Mouse (Mus musculus) cerebral cortex, adult 2 months (tissue): Measurements from ENCODE around the gene Runx3.

Source experiments
- WGBS: fragments of 180-500 bp; shearing (Covaris S2); methylation state at CpG from one replicate; pipeline ENCODE4 v1.1.7; 2018; 5-methylcytosine and 5-hydroxymethylcytosine counted together

The Runx3 gene

DNA sequence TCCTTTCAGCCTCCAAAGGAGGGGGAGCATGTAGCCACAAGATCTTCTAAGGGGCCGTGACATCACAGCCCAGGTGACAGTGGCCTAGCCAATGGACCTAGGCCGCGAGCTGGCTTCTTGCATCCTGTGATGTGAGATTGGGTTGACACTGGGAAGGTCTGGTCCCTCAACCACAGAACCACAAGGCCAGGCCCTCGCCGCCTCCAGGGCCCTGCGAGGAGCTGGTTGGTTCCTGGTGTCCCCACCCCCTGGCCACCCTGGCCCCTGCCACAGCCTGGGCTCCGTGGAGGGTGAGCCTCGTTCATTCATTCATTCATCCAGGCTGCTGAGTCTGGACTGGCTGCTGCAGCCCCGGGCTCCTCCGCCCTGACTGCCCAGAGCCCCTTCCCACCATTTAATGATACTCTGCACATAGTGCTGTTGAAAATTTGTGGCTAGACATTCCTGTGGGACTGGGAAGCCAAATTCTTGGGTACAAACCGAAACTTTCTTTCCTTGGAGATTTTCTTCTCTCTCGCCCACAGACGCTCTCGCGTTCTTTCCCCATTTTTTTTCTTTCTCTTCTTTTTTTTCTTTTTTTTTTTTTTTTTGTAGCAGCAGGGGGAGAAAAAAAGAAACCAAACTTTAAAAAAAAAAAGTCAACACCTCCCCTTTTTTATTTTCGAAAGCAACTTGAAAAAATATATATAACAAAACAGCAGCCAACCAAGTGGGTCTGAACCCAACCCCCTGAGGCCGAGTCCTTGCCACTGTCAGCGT lies at the start of gene Runx3:
Gene Runx3, plus strand, starts transcription at position 311 of the 759 bp plus-strand sequence.
- WGBS, result 87% methylated on average over 18 of the region's 18 CpGs

DNA sequence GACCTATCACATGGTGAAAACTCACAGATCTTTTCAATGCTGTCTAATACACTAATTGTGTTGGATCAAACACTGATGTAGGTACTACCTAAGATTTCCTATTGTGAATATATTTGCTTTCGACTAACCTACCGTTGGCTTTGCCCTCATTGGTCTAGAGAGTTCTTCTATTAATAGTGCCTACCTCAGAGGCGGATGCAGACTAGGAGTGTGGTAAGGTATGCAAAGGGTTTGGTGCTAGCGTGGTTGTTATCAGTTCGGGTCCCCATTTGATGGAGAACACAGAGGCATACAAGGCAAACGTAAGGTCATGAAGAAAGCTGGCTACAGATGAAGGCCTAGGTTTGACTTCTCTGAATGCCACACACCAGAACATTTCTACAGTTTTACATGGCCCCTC lies 47.8 kb upstream of the Runx3 start:
- WGBS, result 96% methylated on average over 6 of the region's 6 CpGs

DNA sequence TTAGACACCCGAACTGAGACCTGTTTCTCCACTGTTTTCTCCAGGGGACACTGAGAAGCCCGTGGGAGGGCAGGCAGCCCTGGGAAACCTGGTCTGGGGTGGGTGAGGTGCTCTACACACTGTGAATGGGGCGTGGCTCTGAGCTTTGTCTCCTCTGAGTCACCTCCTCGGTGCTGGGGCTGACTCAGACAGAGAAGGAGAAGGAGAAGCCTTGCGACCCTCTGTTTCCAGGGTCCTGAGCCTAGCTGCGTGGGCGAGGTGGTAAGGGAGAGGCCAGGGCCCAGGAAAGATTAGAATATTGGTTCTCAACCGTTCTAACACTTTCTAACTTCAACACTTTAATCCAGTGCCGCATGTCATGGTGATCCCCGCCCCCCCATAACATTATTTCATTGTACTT lies 46.9 kb upstream of the Runx3 start:
- WGBS, result 77% methylated on average over 10 of the region's 10 CpGs

DNA sequence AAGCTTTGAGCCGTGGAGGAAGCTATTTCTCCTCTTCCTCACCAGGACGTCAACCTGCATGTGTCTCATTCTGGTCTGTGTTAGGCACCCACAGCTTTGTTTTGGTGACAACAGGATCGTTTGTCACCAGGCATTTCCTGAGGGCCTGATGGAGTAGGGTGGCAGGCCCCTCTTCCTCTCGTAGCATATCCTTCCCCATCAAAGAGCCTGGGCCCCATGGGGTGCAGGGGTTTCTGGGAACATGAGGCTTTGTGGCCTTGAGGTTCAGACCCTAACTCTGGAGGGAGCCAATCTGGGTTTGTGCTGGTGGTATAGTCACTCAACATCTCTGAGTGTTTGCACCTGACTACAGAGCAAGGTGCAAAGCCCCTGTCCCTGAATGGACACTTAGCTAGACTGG lies 45.8 kb upstream of the Runx3 start:
- 83% methylated on average over 4 of the region's 4 CpGs for WGBS

DNA sequence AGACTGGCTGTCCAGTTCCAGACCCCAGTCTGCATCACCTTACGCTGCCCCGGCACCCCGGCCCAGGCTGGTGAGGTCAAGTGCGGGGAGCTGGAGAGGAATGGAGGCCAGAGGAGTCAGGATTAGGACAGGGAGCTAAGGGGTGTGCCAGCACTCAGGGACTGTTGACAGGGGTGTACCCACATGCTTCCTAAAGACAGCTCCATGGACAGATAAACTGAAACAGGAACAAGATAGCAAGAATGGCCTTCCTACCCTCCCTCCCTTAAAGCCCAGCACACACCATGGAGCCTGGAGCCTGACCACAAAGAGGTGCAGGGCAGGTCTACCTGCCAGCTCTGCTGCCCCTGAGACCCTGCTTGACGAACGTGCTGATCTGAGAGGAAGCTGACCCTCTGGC lies 45.1 kb upstream of the Runx3 start:
- WGBS, result 96% methylated on average over 6 of the region's 6 CpGs

DNA sequence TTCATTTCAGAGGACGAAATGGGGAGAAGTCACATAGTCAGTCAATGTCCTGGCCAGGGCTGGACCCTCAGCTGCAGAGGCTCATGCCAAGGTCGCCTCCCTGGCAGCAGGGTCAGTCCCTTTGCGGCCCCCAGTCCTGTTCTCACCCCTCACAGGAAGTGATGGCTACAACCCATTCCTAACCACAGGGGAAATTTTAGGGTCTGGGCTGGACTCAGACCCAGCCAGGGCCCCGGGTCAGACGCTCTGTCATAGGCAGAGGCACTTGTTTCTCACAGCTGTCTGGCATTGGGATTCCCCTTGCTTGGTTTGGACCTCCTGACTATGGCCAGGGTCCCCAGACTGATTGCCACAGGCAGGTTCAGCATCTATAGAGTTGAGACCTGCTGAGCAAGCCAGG lies 43.8 kb upstream of the Runx3 start:
- WGBS, result 94% methylated on average over 5 of the region's 5 CpGs

DNA sequence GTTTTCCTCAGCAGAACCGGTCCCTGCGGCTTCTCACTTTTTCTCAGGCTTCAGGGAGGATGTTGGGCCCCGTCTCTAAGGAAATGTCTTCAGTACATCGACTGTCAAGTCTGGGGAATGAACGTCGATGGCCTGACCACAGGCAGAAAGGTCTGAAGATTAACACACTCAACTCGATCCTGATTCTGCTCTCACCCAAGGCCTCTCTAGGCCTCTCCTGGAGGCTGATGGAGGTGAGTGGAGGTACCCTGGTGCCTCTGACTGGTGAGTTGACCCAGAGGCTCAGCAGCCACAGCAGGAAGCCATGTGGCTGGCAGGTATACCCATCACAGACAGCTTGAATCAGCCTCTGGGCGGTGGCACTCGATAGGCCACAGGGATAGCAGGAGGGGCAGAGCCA lies 43.3 kb upstream of the Runx3 start:
- 90% methylated on average over 9 of the region's 9 CpGs for WGBS

DNA sequence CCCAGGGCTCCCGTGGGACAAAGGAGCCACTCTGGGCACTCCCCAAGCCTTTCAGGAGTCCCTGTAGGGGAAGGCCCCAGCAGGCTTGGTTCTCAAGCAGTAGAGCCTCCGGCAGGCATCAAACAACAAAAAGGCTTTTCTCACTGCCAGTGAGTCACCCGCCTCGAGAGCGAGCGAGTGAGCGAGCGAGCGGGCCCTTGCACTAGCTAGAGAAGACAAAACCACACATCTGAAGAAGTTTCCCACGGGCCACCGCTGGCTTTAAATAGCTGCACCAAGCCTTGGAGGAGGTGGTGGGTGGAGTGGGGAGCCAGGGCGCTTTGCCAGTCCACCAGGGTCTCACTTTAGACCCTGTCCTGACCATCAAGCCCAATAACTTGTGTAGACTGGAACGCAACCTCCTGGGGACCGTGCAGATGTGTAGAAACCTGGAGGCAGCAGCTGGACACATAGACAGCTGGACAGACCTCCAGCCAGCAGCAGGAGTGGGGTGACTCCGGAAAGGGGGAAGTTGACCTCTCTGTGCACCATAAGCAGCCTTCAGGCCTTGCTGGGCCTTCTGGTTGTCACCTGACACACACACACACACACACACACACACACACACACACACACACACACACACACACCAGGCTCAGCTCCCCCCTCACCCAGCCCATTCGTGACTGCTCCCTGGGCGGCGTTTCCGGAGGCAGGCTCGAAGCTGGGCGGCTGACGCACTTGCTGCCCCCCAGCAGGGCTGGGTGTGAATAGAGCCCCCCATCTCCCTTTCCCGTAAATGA lies 40.4 kb upstream of the Runx3 start:
- WGBS, result 56% methylated on average over 23 of the region's 23 CpGs

DNA sequence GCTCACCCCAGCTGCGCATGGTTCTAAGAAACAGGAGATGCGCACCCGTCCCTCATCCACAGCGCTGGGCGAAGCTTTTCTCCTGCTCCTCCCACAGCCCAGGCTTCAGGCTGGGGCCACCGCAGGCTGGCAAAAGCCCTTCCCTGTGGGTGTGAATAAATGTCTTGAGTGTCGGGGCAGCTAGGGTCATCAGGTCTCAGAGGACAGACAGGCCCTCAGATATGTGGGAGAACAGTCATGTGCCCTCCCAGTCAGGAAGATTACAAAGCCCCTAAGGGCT lies 39.9 kb upstream of the Runx3 start:
- 77% methylated on average over 7 of the region's 7 CpGs for WGBS

DNA sequence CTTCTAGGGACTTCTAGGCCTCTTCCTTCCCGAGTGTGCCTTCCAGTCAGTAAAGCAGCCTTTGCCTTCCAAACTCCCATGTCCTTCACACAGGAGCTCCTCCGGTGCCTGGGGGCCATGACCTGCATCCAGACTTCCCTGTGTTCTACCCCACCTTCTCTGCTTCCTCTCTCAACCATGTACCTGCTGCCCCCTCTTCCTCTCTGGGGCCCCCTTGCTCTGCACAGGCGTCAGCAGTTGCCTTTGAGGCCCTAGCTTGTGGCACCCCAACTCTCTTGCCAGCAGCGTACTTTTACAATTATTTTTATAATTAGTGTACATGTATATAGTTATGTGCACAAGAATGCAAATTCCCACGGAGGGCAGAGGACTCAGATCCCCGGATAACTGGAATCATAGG lies 37.4 kb upstream of the Runx3 start:
- WGBS, result 83% methylated on average over 6 of the region's 6 CpGs

DNA sequence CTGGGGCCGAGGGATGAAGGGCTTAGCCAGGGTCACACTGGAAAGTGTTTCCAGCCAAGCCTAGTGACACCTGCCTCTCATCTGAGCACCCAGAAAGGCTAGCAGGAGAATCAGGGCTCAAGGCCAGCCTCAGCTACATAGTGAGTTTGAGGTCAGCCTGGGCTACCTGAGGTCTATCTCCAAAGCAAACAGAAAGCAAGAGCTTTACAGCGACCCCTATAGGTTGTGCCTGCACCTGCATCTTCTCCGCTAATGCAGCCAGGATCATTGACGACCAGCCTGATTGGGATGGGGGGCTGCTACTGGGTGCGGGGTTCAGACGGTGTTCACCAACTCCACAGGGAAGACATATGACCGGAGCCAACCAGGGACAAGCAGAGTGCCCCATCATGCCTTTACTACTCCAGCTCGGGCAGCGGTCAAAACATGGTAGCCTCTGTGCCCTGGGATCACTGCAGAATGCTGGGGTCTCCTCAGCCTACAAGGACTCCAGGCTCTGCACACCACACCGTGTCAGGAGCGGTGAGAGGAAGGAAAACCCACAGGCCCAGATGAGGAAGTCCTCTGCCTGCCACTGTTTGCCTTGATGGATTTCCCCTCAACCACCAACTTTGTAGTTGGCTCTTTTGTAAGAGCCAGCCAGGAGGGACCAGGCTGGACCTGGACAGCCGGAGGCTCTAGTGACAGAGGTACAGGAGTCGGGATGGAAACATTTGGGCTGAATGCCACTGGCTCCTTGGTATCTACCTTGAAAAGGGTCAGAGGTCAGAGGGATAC lies 35.2 kb upstream of the Runx3 start:
- 81% methylated on average over 13 of the region's 13 CpGs for whole genome bisulfite sequencing

DNA sequence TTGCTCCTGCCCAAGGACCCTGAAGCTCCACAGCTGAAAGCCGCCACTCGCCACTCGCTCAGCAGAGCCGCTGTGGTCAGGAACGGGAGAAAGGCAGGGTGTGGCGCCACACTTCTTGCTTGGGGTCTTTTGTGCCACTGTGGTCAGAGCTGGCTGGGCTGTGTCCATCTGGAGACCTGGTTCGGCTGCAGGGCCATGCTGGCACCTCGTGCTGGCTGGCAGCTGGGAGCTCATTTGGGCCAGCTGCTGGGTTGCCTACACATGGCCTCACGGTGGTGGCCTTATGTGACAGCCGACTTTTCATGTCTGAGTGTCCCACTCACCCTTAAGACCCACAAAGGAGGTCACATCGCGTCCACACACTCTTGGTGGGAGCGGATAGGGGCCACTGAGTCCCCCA lies 29.8 kb upstream of the Runx3 start:
- WGBS, result 80% methylated on average over 13 of the region's 13 CpGs

DNA sequence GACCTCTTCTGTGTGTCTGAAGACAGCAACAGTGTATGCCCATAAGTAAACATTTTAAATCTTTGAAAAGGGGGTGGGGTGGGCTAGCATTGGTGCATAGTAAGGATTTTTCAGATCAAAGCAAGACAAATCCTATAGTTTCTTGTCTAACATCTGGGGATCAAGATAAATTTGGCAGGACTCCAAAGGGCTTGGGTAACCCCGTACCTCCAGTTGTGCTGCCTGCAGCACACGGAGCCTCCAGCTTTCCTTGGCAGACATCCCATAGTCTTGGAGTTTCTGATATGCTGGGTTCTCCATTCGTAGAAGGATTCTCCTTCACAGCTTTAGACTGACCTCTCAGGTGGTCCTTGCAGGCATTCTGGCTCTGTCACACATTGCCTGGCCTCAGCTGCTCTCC lies 27.6 kb upstream of the Runx3 start:
- 48% methylated on average over 3 of the region's 3 CpGs for WGBS

DNA sequence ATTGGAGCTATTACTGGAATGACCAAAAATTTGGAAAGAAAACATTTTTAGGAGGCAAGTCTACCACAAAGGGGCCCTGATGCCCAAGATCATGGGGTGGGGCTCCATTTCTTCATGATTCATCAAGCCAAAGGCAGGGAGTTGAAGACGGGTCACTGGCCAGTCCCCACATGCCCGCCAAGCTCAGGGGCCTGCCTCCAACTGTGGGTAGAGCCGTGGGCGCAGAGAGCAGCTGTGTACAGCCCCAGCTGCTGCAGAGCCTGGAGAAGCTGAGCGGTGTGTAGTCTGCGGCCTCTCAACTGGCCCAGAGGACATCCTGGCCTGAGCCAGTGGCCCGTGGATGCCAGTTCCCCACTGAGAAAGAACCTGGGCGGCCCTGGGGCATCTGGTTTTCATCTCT lies 24.8 kb upstream of the Runx3 start:
- 86% methylated on average over 8 of the region's 8 CpGs for WGBS

DNA sequence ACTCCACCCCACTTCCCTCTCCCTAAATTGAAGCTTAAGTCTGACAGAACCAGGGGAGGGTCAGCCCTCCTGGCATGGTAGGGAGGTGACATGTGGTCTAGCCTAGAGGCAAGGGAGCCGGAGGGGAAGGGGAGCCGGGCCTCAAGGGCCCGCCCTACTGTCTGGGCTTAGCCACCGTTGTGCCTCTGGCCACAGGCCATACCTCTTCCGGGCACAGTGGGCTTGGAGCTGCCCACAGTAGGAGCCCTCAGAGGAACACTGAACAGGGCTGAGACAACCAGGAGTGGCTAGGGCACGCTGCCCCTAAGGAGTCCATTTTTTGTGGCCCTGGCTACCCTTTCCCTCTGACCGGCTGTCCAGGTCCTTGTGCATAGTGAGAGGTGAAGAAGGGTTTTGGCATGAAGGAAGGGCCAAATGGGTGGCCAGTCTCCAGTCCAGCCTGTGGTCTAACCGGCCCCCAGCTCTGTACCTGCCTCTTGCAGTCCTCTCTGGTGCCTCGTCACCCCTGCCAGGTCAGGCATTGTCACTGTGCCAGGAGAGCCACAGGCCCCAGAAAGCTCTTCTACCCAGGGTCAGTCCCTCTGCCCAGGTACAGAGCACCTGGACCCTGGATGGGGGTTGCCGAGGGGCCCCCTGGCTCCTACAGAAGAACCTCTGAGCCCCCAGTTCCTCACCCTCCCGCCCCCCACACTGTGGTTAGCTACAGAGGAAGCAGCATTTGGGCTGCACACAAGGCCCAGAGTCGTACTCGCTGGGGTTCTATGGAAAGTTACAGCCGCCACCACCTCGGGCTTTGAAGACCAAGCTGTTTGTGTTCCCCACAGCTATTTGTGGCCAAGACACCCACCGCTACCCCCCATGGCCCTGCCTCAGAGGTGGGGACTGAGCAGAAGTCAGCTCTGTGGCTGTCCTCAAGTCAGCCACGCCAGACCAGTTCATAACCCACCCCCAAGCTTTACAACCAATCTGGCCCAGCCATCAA lies 22.3 kb upstream of the Runx3 start:
- WGBS, result 90% methylated on average over 17 of the region's 17 CpGs

DNA sequence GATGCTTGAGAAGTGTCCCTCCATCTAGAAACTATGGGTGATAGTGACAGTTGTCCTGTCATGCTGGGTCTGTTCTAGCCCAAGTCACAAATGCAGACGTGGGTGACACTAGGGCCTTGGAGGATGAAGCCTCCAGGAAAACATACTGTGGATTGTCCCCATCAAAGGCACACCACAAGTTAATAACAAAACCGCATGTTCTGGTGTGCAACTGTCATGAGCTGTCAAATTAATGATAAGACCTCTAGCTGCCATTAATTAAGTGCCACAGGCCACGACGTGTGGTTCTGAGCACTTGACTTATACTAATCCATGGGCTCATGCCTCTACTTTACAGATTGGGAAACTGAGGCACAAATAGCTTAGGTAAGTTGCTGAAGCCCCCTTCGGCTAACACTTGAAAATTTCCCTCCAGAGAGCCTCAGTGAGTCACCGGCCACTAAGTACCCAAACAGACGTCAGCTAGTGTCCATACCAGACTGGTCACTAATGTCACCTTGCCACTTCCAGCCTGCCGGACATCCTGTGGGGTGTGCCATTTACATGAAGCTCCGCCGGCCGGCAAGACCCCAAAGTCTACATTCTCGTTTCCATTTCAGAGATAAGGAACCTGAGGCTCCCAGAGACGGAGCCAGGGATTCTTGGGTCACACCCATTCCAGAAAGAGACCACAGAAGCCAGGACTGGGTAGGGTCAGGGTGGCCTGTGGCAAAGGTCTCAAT lies 18.3 kb upstream of the Runx3 start:
- WGBS, result 80% methylated on average over 13 of the region's 13 CpGs

DNA sequence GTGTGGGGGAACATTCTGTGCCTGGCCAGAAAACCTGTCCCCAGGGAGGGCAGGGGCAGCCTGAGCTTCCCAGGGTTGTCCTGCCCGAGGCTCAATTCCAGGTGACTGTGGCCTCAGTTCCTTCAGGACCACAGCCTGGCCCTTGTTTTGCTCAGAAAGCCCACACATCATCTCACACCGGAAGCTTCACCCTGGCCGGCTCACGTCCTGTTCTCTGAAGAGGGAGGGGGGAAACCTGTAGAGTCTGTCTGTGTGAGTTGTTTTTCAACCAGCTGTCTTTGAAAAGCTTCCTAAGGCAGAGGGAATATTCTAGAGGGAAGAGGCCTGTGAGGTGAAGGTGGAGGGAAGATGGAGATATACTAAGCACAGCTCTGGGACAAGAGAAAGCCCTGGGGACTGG lies 17.7 kb upstream of the Runx3 start:
- 45% methylated on average over 4 of the region's 4 CpGs for WGBS

DNA sequence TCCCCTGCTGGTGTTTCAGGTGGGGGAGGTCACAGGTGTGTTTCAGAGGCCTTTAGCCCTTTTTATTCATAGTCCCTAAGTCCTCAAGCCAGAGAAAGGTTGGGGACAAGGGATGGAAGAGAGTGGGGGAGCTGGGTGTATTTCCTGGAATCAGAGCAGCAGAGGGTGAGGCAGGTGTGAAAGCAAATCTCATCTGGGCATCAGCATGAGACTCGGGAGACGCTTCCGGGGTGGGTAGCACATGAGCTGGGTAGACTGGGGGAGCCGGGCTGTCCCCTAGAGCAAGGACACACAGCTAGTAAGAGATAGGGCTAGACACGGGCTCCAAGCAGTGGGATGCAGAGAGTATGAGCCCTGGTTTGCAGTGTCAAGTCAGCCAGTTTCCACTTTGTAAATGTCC lies 16.7 kb upstream of the Runx3 start:
- 65% methylated on average over 5 of the region's 5 CpGs for WGBS

DNA sequence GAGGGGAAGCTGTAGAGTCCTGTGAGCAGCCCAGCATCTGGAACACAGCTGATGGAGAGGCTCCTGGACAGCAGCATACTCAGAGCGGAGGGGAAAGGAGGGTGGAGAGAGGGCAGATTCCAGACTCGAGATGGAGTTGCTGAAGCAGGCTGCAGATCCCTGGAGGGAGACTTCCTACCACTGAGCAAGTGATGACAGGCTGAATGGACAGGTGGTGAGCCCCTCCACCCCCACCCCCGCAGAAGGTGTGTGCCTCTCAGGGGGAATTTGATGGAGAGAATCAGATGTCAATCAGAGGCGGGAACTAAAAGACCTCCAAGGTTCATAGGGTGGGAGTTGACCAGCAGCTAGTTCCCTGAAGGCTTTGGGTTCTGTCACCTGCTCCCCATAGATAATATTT lies 13.5 kb upstream of the Runx3 start:
- WGBS, result 69% methylated on average over 4 of the region's 4 CpGs

DNA sequence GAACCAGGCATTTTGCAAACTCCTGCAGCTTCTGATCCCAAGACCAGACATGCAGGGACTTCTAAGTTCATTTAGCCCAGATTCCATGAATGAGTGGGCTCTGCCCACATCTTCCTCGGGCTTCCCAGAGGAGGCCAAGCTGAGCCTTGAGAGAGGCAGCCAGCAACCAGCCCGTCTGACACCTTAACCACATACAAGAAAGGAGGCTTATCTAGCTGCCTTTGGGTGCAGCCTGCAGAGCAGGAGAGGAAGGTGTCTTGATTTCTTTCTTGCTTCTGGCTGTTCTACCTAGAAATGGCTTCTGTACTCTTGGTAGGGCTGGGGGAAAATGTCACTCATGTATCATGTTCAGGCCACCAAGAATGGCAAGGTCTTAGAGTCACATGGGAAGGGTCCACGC lies 11.8 kb upstream of the Runx3 start:
- 72% methylated on average over 3 of the region's 3 CpGs for WGBS

DNA sequence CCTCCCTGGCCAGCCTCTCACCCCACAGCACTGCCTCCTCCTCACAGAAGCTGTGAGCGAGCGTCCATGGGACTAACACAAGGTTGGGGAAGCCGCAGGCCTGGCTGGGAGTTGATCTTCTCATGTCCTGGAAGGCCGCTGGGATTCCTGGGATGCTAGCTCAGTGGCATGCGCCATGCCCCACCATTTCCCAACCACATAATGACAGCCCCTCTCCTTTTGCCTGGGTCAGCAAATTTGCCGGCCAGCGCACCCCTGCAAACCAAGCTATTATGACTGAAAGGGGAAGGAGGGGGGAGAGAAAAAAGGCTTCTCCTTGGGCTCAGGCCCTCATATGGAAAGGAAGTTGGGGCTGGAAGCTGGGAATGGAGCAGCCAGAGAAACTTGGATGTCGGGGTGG lies 6.8 kb upstream of the Runx3 start:
- WGBS, result 90% methylated on average over 8 of the region's 8 CpGs
